Mouse (Mus musculus) kidney, postnatal 10 days (tissue): ENCODE data around the gene Golga2.

Source experiments
- DNase-seq: peaks from one replicate; pipeline ENCODE4 v3.0.0; 2021; ENCODE audit warnings: mixed read lengths

Gene Golga2

GRCm38 (mm10) chr2:32318709-32319585 lies 31.8 kb downstream of the Golga2 start:
- no peak for DNase-seq

- peak; percentile 61 for DNase-seq
These were observed 32.7 kb downstream of the Golga2 start for GRCm38 (mm10) chr2:32319586-32320580.

GRCm38 (mm10) chr2:32320721-32321120 lies 33.5 kb downstream of the Golga2 start:
- DNase-seq = no peak

- peak; percentile 48 for DNase-seq
These were observed 34.6 kb downstream of the Golga2 start for GRCm38 (mm10) chr2:32321591-32322298.

GRCm38 (mm10) chr2:32322754-32323741 lies 35.9 kb downstream of the Golga2 start:
- DNase-seq = no peak

GRCm38 (mm10) chr2:32324322-32324721 lies 37.1 kb downstream of the Golga2 start:
- DNase-seq = no peak

GRCm38 (mm10) chr2:32325342-32325741 lies 38.2 kb downstream of the Golga2 start:
- no peak for DNase-seq

GRCm38 (mm10) chr2:32327200-32327599 lies 40.0 kb downstream of the Golga2 start:
- no peak for DNase-seq

- no peak for DNase-seq
These were observed 41.8 kb downstream of the Golga2 start for GRCm38 (mm10) chr2:32328911-32329460.

GRCm38 (mm10) chr2:32329531-32329930 lies 42.3 kb downstream of the Golga2 start:
- DNase-seq = no peak

- no peak for DNase-seq
These were observed 45.0 kb downstream of the Golga2 start for GRCm38 (mm10) chr2:32332159-32332558.

- DNase-seq = peak; percentile 49
These were observed 48.7 kb downstream of the Golga2 start for GRCm38 (mm10) chr2:32335888-32336287.

- no peak for DNase-seq
These were observed 52.9 kb downstream of the Golga2 start for GRCm38 (mm10) chr2:32339912-32340642.

- DNase-seq = no peak
These were observed 53.9 kb downstream of the Golga2 start for GRCm38 (mm10) chr2:32340836-32341633.

- no peak for DNase-seq
These were observed 54.4 kb downstream of the Golga2 start for GRCm38 (mm10) chr2:32341634-32341939.

- DNase-seq = no peak
These were observed 54.9 kb downstream of the Golga2 start for GRCm38 (mm10) chr2:32342039-32342438.

- no peak for DNase-seq
These were observed 55.6 kb downstream of the Golga2 start for GRCm38 (mm10) chr2:32342539-32343350.

- DNase-seq = no peak
These were observed 56.1 kb downstream of the Golga2 start for GRCm38 (mm10) chr2:32343351-32343671.

- DNase-seq = no peak
These were observed 56.9 kb downstream of the Golga2 start for GRCm38 (mm10) chr2:32344056-32344455.
